Mouse (Mus musculus) megakaryocyte-erythroid progenitor cell, adult 5-6 weeks (primary cell): ENCODE data around the gene Setdb1. TPM values are rescaled to one million over a fixed set of nuclear protein-coding genes. Genes with fewer than 3 reads are reported as not detected.
A peak's percentile ranks its signal among the peaks of the same experiment; 100 is the strongest.

ENCODE experiments used
- ATAC-seq: replicated peaks from 2 replicates; pipeline ENCODE4 v1.8.0; 2016; ENCODE audit warnings: mild to moderate bottlenecking, inconsistent platforms; ENCODE audit not compliant: severe bottlenecking, poor library complexity, low FRiP score, low TSS enrichment
- total RNA-seq, 2 experiments: library from RNA; stranded (forward) in 1 of 2; stranded (reverse) in 1 of 2; fragments of 200-1000, 215-1000 nt in 1 of 2; fragments of >200 nt in 1 of 2; fragmentation: Nextera tagmentation in 1 of 2; gene quantifications; 2 replicates each; pipeline ENCODE4 v1.2.3; 2014 to 2017

The Setdb1 gene
- total RNA-seq, 2 experiments from 2014 or later, result 46.5 to 67.9 TPM

DNA sequence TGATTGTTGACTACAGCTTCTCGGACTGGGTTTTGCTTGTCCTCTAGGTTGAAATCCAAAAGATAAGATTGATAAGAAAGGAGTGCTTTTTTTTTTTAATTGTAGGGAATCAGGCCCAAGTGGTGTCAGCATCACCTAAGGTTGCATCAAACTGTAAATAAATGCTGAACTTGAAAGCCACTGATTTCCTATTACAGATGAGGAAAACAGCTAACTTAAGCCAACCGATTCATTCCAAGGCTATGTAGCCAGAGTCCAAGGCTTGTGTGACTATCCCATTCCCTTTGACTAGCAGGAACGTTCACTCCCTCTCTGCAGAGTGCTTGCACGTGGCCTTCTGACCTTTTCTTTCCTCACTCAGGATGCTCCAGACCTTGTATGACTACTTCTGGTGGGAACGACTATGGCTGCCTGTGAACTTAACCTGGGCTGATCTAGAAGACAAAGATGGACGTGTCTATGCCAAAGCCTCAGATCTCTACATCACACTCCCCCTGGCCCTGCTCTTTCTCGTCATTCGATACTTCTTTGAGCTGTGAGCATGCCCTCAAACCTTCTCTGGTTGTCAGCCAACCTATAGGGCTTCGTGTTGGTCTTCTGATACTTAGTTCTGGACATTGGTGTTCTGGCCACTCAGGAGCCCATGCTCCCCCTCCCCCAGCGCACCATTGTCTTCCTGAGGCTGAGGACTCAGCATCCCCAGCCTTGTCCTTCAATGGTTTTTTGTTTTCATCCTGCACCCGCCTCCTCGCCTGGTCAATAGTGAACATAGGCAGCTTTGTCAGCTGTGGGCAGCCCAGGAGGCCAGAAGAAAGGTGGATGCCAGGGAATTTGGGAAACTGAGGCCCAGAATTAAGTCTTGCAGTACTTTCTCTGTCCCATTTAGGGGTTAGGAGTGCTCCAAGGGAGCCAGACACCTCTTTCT lies 37.0 kb downstream of the Setdb1 start:
- ATAC-seq, result no peak

DNA sequence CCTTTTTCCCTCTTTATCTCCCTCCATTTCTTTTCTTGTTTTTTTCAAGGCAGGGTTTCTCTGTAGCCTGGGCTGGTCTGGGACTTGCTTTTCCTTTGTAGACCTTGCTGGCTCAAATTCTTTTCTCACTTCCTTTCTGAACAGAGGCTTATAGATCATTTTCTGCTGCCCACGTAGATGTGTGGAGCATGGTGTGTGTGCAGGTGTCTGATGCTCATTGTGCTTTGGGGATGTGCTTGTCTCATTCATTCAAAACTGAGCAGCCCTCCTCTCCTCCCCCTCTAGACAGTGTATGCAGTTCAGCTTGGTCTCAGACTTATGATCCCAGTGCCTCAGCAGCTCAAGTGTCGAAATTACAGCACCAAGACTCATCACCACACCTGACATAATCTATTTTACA lies 37.9 kb downstream of the Setdb1 start:
- no peak for ATAC-seq

DNA sequence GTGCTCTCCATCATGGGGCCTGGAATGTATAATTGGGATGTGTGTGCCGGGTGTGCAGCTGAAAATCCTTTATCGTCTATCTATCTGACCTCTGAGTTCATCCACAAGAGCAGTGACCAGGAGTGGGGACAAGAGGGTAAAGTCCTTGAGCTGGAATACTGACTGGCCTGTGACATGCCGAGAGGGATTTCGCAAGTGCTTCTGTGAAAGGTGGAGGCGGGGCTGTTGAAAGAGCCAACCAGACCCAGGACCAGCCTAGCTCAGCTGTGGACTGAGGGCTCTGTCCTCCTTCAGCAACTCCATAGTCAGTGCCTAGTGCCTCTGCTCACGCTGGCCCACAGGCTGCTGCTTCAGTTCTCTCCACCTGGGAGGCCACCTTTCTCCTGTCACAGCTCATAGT lies 38.5 kb downstream of the Setdb1 start:
- no peak for ATAC-seq

DNA sequence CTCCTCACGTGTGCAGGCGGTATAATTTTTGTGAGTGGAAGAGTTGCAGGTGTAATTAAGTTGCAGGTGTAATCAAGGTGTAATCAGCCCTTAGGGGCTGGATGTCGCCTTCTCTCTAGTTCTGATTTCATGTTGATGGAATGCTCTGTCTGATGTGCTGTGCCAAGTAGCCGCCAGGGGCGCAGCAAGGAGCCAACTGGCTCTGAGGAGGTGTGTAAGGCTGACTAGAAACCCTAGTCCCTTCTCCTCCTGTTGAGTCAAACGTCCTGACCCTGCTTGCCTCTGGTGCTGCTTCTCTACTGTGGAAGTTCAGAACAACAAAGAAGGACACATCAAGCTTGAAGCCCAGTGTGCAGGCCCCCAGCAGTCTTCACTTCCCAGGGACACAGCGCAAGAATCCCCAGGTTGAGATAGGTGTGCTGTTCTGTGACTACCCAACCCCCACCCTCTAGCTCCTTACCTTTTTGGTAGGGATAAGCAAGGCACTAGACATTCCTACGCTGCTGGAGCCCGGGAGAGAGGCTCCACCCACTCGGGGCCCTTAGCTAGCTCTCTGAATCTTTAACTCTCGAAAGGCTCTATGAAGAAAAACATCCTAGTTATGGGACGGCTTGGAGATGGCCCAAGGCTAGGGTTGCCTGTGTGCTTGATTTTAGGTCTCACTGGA lies 39.5 kb downstream of the Setdb1 start:
- ATAC-seq, result peak; percentile 39; the same call in 1 of the 2 replicates

DNA sequence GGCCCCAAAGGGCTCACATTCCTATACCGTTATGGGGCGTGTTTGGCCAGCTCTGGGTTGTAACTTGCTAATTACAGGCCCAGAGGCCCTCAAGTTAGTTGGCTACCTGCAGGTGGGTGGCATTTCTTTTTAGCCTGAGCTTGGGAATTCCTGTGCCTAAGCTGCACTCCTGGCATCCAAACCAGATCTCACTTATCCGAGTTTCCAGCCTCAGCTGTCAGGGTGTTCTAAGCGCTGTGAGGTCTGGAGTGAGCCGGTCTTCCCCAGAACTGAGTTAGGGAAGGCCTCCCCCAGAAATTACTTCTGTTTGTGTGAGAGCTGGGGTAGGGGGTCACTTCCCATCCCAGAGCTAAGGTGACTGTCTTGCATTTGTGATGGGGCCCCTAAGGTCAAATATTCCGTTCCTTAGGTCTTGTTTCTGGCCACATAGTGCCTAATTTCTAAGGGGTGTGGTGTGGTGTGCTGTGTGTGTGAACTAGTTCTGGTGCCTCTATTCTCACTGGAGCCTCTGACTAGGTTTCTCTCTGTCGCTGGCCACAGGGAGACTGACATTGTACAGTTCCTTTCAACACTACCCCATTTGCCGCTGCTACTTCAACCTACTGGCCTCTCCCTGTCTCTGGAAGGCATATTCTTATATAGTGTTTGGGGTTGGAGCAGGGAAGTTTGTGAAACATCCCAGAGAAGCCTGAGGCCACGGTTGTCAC lies 41.0 kb downstream of the Setdb1 start:
- no peak for ATAC-seq

DNA sequence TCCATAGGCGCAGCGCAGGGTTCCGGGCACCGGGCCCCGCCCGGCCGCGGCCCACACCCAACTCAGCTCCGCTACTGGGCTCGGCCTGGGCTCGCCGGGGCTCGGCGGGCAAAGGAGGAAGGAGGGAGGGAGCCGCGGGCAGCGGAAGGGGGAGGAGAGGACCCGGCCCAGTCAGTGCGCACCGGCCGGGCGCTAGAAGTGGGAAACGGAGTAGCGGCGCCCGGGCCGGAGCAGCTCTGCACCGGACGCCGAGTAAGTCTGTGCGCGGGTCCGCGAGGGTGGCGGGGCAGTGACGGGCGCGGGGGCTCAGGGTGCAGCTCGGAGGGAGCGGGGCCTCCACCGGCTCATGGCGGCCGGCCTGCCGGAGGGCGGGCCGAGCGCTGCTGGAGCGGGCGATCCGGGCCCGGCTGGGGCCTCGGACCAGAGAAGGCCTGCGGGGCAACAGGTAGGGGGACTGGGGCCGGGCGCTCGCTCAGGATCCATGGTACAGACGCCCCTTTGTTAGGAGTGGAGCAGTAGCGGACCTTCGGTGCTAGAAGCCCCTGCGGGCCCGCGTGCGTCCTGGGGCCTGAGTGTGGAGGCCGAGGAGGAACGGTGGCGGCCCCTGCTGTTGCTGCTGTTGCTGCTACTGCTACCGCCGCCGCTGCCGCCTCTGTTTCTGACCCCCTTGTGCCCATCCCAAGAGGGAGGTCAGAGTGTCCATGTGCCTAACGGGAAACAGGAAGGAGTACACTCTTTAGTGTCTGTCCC lies 41.7 kb downstream of the Setdb1 start:
- peak; percentile 51 for ATAC-seq

DNA sequence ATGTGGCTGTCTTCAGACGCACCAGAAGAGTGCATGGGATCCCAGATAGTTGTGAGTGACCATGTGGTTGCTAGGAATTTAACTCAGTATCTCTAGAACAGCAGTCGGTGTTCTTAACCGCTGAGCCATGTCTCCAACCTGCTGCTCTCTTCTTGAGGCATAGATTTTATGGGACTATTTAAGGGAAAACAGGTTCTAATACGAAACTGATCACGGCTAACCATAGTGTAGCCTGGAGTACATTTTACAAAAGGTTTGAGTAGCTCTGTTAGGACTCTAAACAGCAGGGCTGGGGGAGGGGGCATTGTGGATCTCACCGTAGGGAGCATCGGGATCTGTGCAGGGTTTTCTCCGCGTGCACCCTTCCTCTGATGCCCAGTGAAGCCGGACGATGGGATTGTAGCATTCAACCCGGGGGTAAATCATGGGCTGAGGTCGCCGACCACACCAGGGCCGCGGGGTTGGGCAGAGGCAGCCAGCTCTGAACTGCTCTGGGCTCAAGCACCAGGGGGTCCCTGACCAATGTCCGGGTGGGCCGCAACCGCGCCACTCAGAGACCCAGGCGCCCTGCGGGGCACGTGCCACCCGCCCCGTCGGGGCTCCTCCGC lies 42.4 kb downstream of the Setdb1 start, which contains the start of gene Cers2:
Gene Cers2 (plus strand): TSS at position 306 of the 608 bp plus-strand sequence.
- no peak for ATAC-seq

DNA sequence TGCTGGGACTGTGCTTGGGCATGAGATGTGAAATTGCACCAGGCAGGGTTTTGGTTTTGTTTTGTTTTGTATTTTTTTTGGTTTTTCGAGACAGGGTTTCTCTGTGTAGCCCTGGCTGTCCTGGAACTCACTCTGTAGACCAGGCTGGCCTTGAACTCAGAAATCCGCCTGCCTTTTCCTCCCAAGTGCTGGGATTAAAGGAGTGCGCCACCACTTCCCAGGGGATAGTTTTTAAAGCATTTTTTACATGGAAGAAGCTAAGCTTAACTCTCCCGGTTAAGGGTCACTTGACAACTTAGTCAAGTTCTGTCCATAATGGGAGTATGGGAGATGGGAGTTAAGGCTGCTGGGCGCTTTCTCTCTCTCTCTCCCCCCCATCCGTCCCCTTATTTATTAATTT lies 42.9 kb downstream of the Setdb1 start:
- no peak for ATAC-seq

DNA sequence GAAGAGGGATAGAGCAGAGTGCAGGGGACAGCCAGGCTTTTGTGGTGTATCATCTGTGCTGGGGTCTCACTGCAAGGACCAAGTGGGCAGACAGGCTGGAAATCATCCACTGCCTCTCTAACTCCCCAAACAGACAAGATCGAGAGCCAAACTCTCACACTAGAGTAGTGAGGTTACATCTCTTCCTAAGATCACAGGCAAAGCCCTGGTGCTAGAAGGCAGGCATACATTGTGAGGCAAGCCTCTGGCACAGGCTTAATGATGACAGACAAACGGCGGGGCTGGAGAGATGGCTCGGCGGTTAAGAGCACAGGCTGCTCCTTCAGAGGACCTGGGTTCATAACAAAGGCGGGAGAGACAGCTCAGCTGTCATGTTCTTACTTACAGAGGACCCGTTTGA lies 43.5 kb downstream of the Setdb1 start:
- no peak for ATAC-seq

DNA sequence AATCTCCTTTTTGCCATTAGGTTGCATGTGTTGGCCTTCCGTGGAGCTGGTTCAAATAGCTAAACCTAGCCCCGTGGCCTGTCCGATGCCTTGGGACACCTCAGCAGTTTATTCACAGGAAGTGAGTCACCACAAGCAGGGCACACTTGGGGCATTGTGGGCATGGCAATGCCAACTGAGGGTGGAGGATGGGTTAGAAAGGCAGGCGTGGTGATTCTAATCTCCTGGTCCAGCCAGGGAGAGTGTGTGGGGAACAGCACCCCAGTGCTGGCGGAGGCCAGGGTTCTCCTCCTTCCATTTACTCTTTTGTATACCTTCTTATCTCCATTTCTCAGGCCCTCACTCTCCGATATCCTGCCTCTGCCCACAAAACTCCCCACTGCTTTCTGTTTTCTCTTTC lies 44.4 kb downstream of the Setdb1 start:
- peak; percentile 74 for ATAC-seq

DNA sequence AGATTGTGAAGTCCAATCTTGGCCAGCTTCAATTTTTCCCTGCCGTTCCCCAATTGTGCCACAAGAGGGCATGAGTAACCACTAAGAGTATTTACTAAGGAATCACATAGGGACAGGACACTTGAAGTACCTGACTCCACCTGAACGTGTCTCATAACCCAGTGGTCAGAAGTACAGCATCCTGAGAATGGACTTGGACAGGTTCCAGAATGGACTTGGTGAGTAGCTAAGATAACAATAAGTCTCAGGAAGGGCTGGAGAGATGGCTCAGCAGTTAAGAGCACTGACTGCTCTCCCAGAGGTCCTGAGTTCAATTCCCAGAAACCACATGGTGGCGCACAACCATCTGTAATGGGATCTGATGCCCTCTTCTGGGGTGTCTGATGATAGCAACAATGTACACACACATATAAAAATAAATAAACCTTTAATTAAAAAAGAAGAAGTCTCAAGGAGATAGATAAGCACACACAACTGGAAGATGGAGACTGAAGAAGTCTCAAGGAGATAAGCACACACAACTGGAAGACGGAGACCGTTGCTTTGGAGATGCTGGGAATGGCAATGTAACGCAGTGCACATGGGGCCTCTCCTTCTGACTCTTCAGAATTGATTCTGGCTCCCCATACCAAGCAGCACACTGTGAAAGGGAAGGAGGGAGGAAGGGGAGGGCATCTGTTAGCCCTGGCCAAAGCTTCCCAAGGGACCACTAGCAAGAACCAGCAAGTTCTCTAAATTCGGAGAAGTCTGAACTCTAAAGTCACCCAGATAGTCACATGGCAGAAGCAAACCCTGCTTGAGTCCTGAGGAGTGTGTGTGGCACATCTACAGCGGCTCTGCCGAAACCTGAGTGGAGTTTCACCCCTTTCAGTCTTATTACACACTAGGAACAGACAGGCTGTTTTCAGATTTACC lies 45.8 kb downstream of the Setdb1 start:
- ATAC-seq, result peak; percentile 34

DNA sequence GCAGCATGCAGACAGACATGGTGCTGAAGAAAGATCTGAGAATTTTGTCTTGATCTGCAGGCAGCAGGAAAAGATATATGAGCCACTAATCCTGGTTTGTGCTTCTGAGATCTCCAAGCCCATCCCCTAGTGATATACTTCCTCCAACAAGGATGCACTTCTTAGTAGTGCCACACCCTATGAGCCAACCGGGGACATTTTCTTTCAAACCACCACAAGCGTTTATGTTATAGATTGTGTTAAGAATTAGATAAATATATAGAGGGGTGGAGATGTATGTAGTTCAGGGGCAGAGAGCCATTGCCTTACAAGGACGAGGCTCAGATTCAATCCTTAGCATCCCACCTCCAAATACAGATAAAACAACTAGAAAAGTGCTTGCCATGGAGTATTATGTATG lies 46.5 kb downstream of the Setdb1 start:
- no peak for ATAC-seq

DNA sequence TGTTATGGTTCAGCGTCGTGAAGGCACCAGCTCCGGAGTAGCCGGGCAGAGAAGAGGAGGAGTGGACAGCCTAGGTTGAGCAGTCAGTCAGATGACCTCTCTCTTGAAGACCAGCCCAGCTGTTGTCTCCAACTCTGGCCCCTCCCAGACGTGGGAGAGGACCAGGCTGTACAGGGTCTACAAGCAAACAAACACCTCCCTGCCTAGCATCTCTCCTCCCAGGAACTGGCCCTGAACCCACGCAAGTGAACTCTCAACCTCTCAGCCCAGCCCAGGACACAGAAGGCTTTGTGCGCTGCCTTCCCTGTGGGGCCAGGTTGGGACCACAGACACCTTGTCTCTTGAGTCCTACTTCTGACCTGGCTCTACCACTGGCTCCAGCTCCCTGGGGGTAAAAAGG lies 49.9 kb downstream of the Setdb1 start, which contains the start of gene Anxa9:
Gene Anxa9 (minus strand): TSS at position 77 of the 400 bp plus-strand sequence.
- ATAC-seq, result no peak

DNA sequence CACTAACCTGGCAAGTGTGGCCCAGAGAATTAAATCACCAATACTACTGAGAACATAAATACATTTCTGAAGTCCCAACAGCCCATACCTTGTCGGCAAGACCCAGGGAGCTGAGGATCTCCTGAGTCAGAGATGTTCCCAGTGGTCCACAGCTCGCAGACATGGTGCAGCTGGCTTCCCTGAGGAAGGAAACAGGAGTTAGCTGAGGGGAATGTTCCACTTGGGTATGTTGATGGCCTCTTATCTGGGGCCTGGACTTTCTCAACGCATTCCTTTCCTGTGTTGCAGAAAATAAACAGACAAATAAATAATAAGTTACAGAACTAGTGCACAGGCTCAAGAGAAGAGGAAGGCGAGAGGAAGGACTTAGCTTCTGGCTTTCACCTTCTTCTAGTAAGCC lies 50.8 kb downstream of the Setdb1 start:
- ATAC-seq, result no peak

DNA sequence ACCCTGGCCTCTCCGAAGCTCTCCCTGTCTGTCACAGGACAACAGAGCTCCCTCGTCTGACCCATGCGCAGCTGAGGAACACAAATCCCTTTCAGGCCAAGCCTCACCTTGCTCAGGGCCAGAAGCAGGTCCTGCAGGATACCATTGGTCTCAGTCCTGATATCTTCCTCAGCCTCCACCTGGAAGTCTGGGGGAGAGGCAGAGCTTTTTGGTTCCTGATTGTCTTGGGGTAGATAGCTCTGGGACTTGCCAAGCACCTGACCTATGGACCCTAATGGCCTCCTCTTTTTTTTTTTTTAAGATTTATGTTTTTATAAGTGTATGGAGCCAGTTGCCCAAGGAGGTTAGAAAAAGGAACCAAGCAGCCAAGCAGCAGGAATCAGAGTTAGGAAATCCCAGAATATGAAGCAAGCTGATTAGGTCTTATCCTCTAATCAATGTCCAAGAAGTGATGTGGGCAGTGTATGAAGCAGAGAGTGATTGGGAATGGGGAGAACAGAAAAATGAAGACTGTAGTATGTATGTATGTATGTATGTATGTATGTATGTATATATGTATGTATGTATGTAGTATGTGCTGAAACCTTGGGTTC lies 55.7 kb downstream of the Setdb1 start:
- ATAC-seq, result no peak

DNA sequence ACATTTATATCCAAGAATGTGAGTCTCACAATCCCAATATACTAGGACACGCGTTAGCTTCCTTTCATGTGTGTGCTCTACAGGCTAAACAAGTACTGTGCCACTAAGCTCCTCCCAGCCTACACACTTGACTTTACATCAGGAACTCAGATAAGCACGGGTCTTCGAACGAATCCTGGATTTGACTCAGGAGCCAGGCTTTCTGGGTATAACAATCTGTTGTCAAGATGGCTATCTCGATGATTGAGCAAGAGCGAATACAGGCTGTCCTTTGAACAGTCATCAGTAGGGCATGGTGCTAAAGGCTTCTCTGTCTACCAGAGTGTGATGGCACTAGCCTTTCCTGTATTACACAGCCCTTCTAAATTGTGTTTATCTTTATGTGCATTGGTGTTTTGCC lies 59.0 kb downstream of the Setdb1 start:
- no peak for ATAC-seq

DNA sequence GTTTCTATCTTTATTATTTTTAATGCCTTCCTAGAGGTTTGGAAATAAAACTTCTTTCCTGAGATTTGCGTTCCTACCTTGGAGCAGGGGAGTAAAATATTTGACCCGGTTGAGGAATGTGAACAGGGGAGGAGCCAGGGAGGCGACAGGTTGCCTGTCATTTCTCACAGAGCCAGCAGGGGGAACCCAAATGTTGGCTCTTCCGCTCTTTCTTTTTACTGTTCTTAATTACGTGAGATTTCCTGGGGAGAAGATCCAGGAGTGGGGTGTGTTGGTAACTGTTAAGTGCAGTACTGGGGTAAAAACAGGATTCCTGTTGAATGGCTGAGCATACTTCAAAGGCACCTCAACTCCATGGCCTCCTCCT lies 60.9 kb downstream of the Setdb1 start:
- ATAC-seq, result peak; percentile 60
